Mouse (Mus musculus) left cerebral cortex, adult 11 months (tissue): ENCODE data around the gene D830030K20Rik.
"Not testable (repeated sequence)": the region's sequence is repeated elsewhere in the genome, so short reads cannot be mapped to it uniquely, and the experiment has no call there.

ENCODE experiments used
- DNase-seq: peaks from one replicate; pipeline ENCODE4 v3.0.0; 2022; ENCODE audit warnings: low spot score

D830030K20Rik gene

DNA sequence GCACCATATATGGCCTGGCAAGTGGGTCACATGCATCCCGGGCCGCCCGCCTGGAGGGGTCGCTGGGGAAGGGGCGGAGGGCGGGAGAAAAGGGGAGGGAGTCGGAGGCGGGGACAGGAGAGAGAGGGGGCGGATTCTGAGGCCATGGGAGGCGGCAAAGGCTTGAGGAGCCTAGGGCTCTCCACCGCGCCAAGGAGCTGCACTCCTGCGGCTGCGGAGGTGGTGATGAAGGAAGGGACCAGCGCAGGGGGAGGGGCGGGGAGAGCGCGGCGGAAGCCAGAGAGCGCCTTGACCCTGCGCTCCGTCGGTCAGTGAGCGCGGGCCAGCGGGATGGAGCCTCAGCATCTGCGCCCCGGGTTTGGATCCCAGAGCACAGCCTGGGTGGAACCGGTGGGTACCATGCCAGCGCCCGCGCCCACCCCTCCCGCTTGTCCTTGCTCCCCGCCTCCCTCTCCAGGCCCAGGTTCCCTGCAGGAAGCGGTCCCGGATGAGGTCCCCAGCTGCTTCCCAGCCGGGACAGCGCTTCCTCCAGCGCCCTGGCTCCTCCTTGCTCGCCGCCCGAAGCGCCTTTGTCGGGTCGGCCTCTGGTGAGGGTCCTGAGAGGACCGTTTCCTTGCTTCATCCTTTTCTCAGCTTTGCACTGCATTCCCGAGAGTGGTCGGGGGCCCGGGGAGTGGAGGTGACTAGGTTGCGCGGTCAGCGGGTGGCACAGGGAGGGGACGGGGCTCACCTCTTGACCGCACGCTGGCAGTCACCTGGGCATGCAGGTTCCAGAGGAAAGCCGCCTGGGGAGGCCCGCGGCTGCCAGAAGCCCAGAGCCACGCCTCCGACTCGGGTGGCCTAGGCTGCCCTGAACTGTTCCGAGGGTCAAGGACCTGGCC is at the start of gene D830030K20Rik:
Gene D830030K20Rik, plus strand, starts transcription at position 217 of the 881 bp plus-strand sequence.
- not testable (repeated sequence) for DNase-seq

DNA sequence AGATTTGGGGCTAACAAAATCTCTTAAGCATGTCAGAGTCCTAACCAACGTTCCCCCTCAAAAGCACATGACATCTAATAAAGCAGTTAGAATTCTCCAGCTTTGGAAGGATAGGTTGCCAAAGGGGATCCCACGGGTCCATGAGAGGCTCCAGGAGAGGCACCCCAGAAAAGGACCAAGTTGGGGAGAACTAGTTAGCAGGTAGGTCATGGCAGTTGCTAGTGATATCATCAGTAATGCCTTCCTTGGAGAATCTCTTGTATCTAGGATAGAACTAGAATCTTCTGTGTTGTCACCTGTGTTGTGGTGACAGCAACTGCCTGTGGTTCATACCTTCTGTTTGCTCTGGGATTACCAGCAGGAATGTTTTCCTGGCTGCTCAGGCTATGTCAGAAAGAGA is 20.3 kb upstream of the D830030K20Rik start, which contains the start of gene Gm5795:
Gene Gm5795, plus strand, starts transcription at position 301 of the 400 bp plus-strand sequence.
- DNase-seq, result not testable (repeated sequence)

DNA sequence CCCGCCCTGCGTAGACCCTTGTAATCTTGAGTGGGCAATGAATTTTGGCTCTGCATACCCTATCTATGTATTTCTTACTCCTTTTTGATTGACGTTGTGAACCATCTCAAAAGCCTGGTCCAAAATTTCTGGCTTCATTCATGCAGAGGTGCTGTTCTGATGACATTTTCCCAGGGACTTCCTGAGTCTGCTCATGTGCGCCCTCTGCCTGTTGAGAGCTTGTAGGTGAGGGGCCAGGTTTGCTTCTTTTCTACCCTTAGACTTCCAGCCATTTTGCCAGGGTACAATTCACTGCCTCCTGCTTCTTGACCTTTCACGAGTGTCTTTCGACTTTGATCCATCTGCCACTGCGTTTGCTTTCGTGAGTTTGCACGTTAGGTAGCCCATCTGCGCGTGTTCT is 1.1 kb downstream of the D830030K20Rik start:
- not testable (repeated sequence) for DNase-seq

DNA sequence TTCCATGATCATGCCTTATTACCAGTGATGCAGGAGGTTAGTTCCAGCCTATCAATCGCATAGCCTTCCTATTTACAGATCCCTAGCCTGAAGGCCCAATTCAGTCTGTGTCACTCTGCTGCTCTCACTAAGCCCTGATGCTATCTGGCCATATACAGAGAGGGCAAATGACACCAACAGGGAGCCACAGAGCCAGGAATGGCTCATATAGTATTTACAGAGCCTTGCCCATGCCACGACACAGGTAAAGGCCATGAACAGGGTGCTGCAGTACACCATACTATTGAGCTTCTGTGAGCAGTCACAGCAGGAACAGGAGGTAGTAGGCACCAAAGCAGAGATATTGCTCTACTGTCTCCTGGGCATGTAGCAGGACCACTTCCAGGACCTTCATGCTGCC is 54.2 kb downstream of the D830030K20Rik start:
- DNase-seq, result not testable (repeated sequence)
